In the genomic region with DNA sequence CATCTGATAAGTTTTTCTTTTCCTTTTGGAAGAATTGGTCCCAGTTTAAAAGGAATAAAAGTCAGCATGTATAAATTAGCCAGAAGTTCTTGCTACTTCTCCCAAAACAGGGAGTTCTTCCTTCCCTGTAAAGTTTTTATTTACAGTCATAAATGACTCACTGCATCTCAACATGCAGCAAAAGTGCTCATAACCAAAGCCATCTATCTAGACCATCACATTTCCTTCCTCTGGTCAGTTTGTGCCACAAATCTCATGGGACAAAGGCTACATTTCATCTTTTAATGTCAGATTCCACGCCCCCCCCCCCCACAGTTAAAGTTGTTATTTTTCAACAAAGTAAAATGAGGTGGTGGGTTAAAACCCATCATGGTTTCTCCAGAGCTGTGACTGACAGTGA, we compare ENCODE assay signal across 21 mouse cellular contexts.
"Had no signal": no experiment of that assay in that cellular context is flagged by ENCODE, and none has a peak within 500 bp of the region (broad histone marks: within the 10 kb centered on the region; RNA-seq: fewer than 3 reads in every experiment).

No protein-coding gene starts in this region.

- H3K4me2 ChIP-seq: lung, embryonic 15.5 days; midbrain, embryonic 11.5 days; midbrain, embryonic 13.5 days; midbrain, embryonic 15.5 days; neural tube, embryonic 13.5 days; neural tube, embryonic 15.5 days had no signal

- H3K27me3 ChIP-seq: lung, embryonic 15.5 days; midbrain, embryonic 13.5 days; midbrain, embryonic 15.5 days; neural tube, embryonic 13.5 days; neural tube, embryonic 15.5 days had no signal

- ATAC-seq: liver, postnatal 0 days; lung, postnatal 0 days; midbrain, embryonic 13.5 days; midbrain, embryonic 15.5 days had no signal

- H3K27ac ChIP-seq: lung, embryonic 15.5 days; macrophage; midbrain, embryonic 13.5 days; midbrain, embryonic 15.5 days; neural tube, embryonic 13.5 days; neural tube, embryonic 15.5 days had no signal

- H3K36me3 ChIP-seq: lung, embryonic 15.5 days; midbrain, embryonic 13.5 days; midbrain, embryonic 15.5 days; neural tube, embryonic 13.5 days; neural tube, embryonic 15.5 days had no signal

- H3K4me1 ChIP-seq: lung, embryonic 15.5 days; midbrain, embryonic 13.5 days; midbrain, embryonic 15.5 days; neural tube, embryonic 13.5 days; neural tube, embryonic 15.5 days had no signal

- H3K4me3 ChIP-seq: lung, embryonic 15.5 days; megakaryocyte, embryonic 14.5 days; midbrain, embryonic 13.5 days; midbrain, embryonic 15.5 days; neural tube, embryonic 13.5 days; neural tube, embryonic 15.5 days had no signal

- H3K9me3 ChIP-seq: lung, embryonic 15.5 days; megakaryocyte, embryonic 14.5 days; midbrain, embryonic 13.5 days; midbrain, embryonic 15.5 days; neural tube, embryonic 13.5 days; neural tube, embryonic 15.5 days had no signal

- H3K9ac ChIP-seq: liver, postnatal 0 days; lung, embryonic 15.5 days; midbrain, embryonic 13.5 days; midbrain, embryonic 15.5 days; neural tube, embryonic 13.5 days; neural tube, embryonic 15.5 days had no signal

- DNase-seq: liver, postnatal 0 days; lung, adult 2 months; lung, postnatal 14 days; lung, postnatal 36 days; retina, postnatal 1 day; right cerebral cortex, adult 18-20 months; right cerebral cortex, postnatal 25 days; right cerebral cortex, postnatal 4 days; spleen, adult 18-20 months; thymus, adult 18-20 months; thymus, postnatal 14 days; thymus, postnatal 36 days had no signal
